ENCODE assay signal across 14 mouse cellular contexts in the genomic region with DNA sequence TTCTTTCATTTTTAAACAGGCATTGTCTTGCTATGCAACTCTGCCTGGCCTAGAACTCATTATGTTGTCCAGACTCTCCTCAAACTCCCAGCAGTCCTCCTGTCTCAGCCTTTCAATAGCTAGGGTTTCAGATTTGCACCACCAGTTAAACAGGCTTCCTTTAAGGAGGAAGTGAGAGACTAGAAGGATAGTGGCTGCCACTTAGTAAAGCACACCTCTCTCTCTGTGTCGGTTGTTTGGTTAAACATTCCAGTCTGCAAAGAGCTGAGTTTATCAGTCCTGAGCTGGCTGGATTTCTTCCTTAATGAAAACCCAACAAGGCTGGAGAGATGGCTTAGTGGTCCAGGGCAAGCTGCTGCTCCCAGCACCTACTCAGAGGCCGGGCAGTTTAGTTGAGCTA.
"Had no signal": no experiment of that assay in that cellular context is flagged by ENCODE, and none has a peak within 500 bp of the region (broad histone marks: within the 10 kb centered on the region; RNA-seq: fewer than 3 reads in every experiment).

No protein-coding gene starts in this region.

- H3K4me3 ChIP-seq: limb, embryonic 13.5 days; midbrain, embryonic 13.5 days; myocyte; neural tube, embryonic 15.5 days had no signal

- H3K4me2 ChIP-seq: limb, embryonic 13.5 days; midbrain, embryonic 13.5 days; neural tube, embryonic 15.5 days had no signal

- DNase-seq: kidney, adult 18-20 months; kidney, postnatal 10 days; kidney, postnatal 4 days; left cerebral cortex, postnatal 4 days; lung, postnatal 10 days; retina, postnatal 1 day; right cerebral cortex, postnatal 4 days; thymus, postnatal 36 days had no signal

- H3K27me3 ChIP-seq: limb, embryonic 13.5 days; midbrain, embryonic 13.5 days; neural tube, embryonic 15.5 days had no signal

- H3K9me3 ChIP-seq: limb, embryonic 13.5 days; midbrain, embryonic 13.5 days; neural tube, embryonic 15.5 days had no signal

- H3K9ac ChIP-seq: limb, embryonic 13.5 days; liver, embryonic 14.5 days; midbrain, embryonic 13.5 days; neural tube, embryonic 15.5 days had no signal

- H3K27ac ChIP-seq: limb, embryonic 13.5 days; liver, embryonic 14.5 days; midbrain, embryonic 13.5 days; neural tube, embryonic 15.5 days had no signal

- H3K4me1 ChIP-seq: limb, embryonic 13.5 days; midbrain, embryonic 13.5 days; neural tube, embryonic 15.5 days had no signal

- ATAC-seq: inflammation-experienced regulatory T-cells, adult 6 months; midbrain, embryonic 13.5 days had no signal
